Mouse (Mus musculus): ENCODE results near the gene Fbxo3. TPM values are rescaled to one million over a fixed set of nuclear protein-coding genes. Genes with fewer than 3 reads are reported as not detected.

Fbxo3 gene
- polyA plus RNA-seq (2014; fragmentation: Illumina TruSeq; extraction: RNeasy Lipid Tissue Mini Kit (QIAGEN cat#74804); ENCODE audit: low read depth, low replicate concordance) = 138 TPM

DNA sequence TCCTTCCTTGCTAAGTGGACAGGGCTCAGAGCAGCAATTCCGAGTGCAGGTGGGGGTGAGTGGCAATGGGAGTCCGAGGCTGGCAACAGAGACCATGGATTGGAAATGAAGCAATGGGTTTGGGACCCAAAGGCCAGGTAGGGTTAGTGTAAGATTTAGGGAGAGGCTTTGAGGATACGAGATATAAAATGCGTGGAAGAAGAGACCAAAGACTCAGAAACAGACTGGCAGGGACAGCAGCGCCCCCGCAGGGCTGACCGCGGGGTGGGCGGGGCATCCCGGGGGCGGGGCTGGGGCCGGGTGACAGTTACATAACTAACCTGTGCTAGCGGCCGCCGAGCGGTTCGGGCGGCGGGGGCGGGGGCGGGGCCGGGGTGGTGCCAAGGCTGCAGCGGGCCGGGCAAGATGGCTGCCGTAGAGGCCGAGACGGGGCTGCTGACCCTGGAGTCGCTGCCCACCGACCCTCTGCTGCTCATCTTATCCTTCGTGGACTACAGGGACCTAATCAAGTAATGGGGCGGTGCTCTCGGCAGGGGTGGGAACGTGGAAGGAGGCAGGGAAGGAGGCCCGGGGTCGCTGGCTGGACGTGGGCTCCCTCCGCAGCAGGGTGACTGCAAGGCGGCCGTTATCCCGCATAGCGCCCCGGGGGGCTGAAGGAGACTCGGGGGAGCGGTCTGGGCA lies at the start of gene Fbxo3:
Gene Fbxo3, plus strand, starts transcription at position 264 of the 681 bp plus-strand sequence.

DNA sequence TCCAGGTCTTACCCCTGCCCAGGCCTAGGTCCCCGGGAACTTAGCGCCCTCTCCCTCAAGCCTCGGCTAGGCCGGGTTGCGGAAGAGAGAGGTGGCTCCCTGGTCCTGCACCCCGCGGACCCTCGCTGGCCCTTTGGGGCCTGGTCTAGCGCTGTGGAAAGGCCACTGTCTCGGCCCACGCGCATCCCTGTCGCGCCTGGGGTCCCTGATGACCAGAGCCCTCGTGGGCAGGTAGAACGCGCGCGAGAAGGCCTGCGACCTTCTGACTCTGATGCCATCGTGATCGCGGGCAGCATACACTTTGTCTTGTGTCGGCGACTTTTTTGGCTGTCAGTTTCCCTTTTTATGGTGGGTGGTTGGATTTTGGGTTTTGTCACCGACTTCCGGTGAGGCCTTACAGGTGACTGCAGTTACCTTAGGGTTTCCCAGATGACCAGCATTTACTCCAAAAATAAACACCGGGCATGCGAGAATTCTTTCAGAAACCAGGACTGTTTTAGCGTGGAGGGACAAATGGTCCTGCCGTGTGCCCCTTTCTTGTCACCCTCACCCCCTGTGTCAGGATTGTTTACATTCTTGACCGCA lies 710 bp downstream of the Fbxo3 start, which contains the start of gene 4931422A03Rik:
Gene 4931422A03Rik, minus strand, starts transcription at position 223 of the 585 bp plus-strand sequence.

DNA sequence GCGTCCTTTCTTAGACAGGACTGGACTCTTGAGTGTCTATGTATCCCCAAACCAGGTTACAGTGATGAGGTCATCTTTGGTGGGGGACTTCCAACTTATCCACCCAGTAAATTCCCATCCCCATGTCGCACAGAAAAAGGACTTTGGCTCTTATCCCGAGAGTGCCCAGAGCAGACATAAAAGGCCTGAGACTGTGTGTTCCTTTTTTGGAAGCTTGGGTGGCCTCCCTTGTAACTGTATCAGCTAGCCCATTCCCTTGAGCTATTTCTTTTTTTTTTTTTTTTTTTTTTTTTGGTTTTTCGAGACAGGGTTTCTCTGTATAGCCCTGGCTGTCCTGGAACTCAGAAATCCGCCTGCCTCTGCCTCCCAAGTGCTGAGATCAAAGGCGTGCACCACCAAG lies 38.0 kb downstream of the Fbxo3 start, which contains the start of gene Gm10912:
Gene Gm10912, plus strand, starts transcription at position 301 of the 400 bp plus-strand sequence.

GRCm38 (mm10) chr2:104068450-104068849 lies 40.9 kb downstream of the Fbxo3 start, which contains the start of gene Gm10799:
Gene Gm10799 (minus strand): TSS chr2:104068550.

GRCm38 (mm10) chr2:104069704-104070185 lies 42.2 kb downstream of the Fbxo3 start, which contains the start of gene Cd59b:
Gene Cd59b (plus strand): TSS chr2:104069849.

GRCm38 (mm10) chr2:104095741-104096213 lies 68.3 kb downstream of the Fbxo3 start, which contains the start of gene Cd59a:
Gene Cd59a (plus strand): TSS chr2:104095801.

Other genes starting within 250 kb of the Fbxo3 start
- 375 TPM for gene Caprin1, start 230.1 kb upstream of the Fbxo3 start, polyA plus RNA-seq (2014; fragmentation: Illumina TruSeq; extraction: RNeasy Lipid Tissue Mini Kit (QIAGEN cat#74804); ENCODE audit: low read depth, low replicate concordance)
- 7.2 TPM for gene Lmo2, start 69.7 kb upstream of the Fbxo3 start, polyA plus RNA-seq (2014; fragmentation: Illumina TruSeq; extraction: RNeasy Lipid Tissue Mini Kit (QIAGEN cat#74804); ENCODE audit: low read depth, low replicate concordance)
- not detected for gene 4931422A03Rik, start 640 bp downstream of the Fbxo3 start, polyA plus RNA-seq (2014; fragmentation: Illumina TruSeq; extraction: RNeasy Lipid Tissue Mini Kit (QIAGEN cat#74804); ENCODE audit: low read depth, low replicate concordance)
- not detected for gene Gm10912, start 38.1 kb downstream of the Fbxo3 start, polyA plus RNA-seq (2014; fragmentation: Illumina TruSeq; extraction: RNeasy Lipid Tissue Mini Kit (QIAGEN cat#74804); ENCODE audit: low read depth, low replicate concordance)
- not detected for gene Gm10799, start 40.8 kb downstream of the Fbxo3 start, polyA plus RNA-seq (2014; fragmentation: Illumina TruSeq; extraction: RNeasy Lipid Tissue Mini Kit (QIAGEN cat#74804); ENCODE audit: low read depth, low replicate concordance)
- gene Cd59b, start 42.1 kb downstream of the Fbxo3 start, polyA plus RNA-seq (2014; fragmentation: Illumina TruSeq; extraction: RNeasy Lipid Tissue Mini Kit (QIAGEN cat#74804); ENCODE audit: low read depth, low replicate concordance) = 13.0 TPM
- gene Cd59a, start 68.1 kb downstream of the Fbxo3 start, polyA plus RNA-seq (2014; fragmentation: Illumina TruSeq; extraction: RNeasy Lipid Tissue Mini Kit (QIAGEN cat#74804); ENCODE audit: low read depth, low replicate concordance) = 155 TPM
- gene A930018P22Rik, start 95.0 kb downstream of the Fbxo3 start, polyA plus RNA-seq (2014; fragmentation: Illumina TruSeq; extraction: RNeasy Lipid Tissue Mini Kit (QIAGEN cat#74804); ENCODE audit: low read depth, low replicate concordance) = not detected